Mouse (Mus musculus): ENCODE data around the gene Ap1b1.
A peak's percentile ranks its signal among the peaks of the same experiment; 100 is the strongest.

The Ap1b1 gene

GRCm38 (mm10) chr11:5035421-5035820, 48.8 kb downstream of the Ap1b1 start:
- no peak for DNase-seq (ENCODE audit: low spot score)

- peak; percentile 74 for DNase-seq (ENCODE audit: low spot score)
Observed at GRCm38 (mm10) chr11:5037146-5037854, 50.7 kb downstream of the Ap1b1 start.

GRCm38 (mm10) chr11:5040585-5040984, 54.0 kb downstream of the Ap1b1 start:
- DNase-seq (ENCODE audit: low spot score) = no peak

- no peak for DNase-seq (ENCODE audit: low spot score)
Observed at GRCm38 (mm10) chr11:5041144-5041780, 54.6 kb downstream of the Ap1b1 start.

GRCm38 (mm10) chr11:5042645-5043381, 56.2 kb downstream of the Ap1b1 start:
- DNase-seq (ENCODE audit: low spot score) = no peak

GRCm38 (mm10) chr11:5046321-5046926, 59.8 kb downstream of the Ap1b1 start:
- no peak for DNase-seq (ENCODE audit: low spot score)

- no peak for DNase-seq (ENCODE audit: low spot score)
Observed at GRCm38 (mm10) chr11:5051629-5052028, 65.0 kb downstream of the Ap1b1 start.

GRCm38 (mm10) chr11:5052200-5052854, 65.7 kb downstream of the Ap1b1 start:
- no peak for DNase-seq (ENCODE audit: low spot score)

- no peak for DNase-seq (ENCODE audit: low spot score)
Observed at GRCm38 (mm10) chr11:5054151-5054550, 67.5 kb downstream of the Ap1b1 start.

GRCm38 (mm10) chr11:5054874-5055273, 68.2 kb downstream of the Ap1b1 start:
- DNase-seq (ENCODE audit: low spot score) = peak; percentile 30

- DNase-seq (ENCODE audit: low spot score) = no peak
Observed at GRCm38 (mm10) chr11:5055945-5056938, 69.6 kb downstream of the Ap1b1 start.

- DNase-seq (ENCODE audit: low spot score) = no peak
Observed at GRCm38 (mm10) chr11:5057064-5057463, 70.4 kb downstream of the Ap1b1 start.

- DNase-seq (ENCODE audit: low spot score) = no peak
Observed at GRCm38 (mm10) chr11:5057541-5057855, 70.9 kb downstream of the Ap1b1 start.

GRCm38 (mm10) chr11:5057856-5058641, 71.4 kb downstream of the Ap1b1 start, which contains the start of gene Rasl10a:
Rasl10a (plus strand) TSS chr11:5058128.
- DNase-seq (ENCODE audit: low spot score) = peak; percentile 55

- no peak for DNase-seq (ENCODE audit: low spot score)
Observed at GRCm38 (mm10) chr11:5058783-5059182, 72.2 kb downstream of the Ap1b1 start.

GRCm38 (mm10) chr11:5059230-5059629, 72.6 kb downstream of the Ap1b1 start:
- no peak for DNase-seq (ENCODE audit: low spot score)

- DNase-seq (ENCODE audit: low spot score) = peak; percentile 46
Observed at GRCm38 (mm10) chr11:5059704-5060156, 73.1 kb downstream of the Ap1b1 start.

- peak; percentile 26 for DNase-seq (ENCODE audit: low spot score)
Observed at GRCm38 (mm10) chr11:5060756-5061412, 74.3 kb downstream of the Ap1b1 start.

- DNase-seq (ENCODE audit: low spot score) = peak; percentile 94
Observed at GRCm38 (mm10) chr11:5061413-5062139, 75.0 kb downstream of the Ap1b1 start.

Measured in ovary, postnatal 36 days (tissue).